Mouse (Mus musculus): ENCODE measurements around the gene Elk3. TPM values are rescaled to one million over a fixed set of nuclear protein-coding genes. Genes with fewer than 3 reads are reported as not detected.

The Elk3 gene
- polyA plus RNA-seq, 1 experiment from 2014 or later, result 14.2 TPM

DNA sequence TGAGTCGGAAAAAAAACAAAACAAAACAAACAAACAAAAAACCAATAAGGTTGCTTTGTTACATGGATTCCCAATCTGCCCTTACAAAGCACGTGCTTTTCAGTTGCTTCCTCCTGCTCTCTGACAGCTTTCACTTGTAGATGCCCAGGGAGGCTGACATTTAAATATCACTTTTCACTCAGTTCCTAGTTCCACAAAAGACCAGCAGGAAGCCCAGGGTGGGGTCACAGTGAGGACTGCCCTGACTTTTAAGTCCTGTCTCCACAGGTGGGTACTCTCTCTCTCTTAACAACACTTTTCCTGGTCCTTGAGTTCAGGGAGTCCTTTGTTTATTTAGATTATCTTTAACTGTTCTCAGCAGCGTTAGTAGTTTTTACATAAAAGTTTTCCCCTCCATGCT lies 68.7 kb downstream of the Elk3 start:
- no peak for ATAC-seq
- no peaks in the 10 kb centered on the region for H3K4me1 ChIP-seq (replicated peaks; ENCODE audit: control insufficient read depth, insufficient read depth, low read length)
- peaks cover 11% of the 10 kb centered on the region; the same call in 1 of the 2 replicates for H3K36me3 ChIP-seq (ENCODE audit: control insufficient read depth, insufficient read depth)
- no peaks in the 10 kb centered on the region for H3K27me3 ChIP-seq (replicated peaks; ENCODE audit: control insufficient read depth, insufficient read depth, low read length)
- no peak overlapping the region for H3K9ac ChIP-seq (ENCODE audit: low read depth, low read length)
- 31% methylated on average over 3 of the region's 3 CpGs for WGBS
- no peaks in the 10 kb centered on the region for H3K9me3 ChIP-seq (ENCODE audit: control insufficient read depth)
- no peak for TF ChIP-seq CTCF (IDR thresholded peaks at IDR 0.05; ENCODE audit: low read depth)
- no peak overlapping the region for H3K27ac ChIP-seq (ENCODE audit: low read depth, low read length)
- no peak overlapping the region for H3K4me2 ChIP-seq (replicated peaks; ENCODE audit: low read depth)
- no peak overlapping the region for H3K4me3 ChIP-seq (ENCODE audit: low read depth, low read length)

DNA sequence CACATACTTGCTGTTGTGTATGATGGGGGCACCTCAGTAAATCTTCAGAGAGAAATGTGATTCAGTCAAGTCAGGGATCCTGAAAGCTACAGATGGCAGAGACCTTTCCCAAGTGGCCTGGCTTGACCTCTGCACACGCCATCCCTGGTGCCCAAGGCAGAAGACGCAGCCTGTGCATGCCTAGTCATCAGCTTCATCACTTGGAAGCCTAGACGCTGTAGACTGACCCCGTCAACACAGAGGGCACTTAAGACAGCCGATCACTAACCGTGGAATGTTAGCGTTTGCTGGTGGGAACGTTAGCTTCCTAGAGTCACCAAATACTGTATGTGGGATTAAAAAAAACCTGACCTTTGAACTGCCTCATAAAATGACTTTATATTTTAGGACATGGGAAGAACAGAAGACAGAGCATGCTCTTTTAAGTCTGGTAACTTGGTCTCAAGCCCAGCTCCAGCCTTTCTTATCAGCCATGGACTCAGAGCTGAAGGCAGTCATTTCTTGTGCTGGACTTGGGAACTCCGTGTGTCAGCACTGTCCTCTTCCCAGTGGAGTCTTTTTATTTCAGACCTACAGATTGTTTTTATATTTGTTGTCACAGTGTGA lies 71.6 kb downstream of the Elk3 start:
- peaks cover 27% of the 10 kb centered on the region; the same call in 1 of the 2 replicates for H3K36me3 ChIP-seq (ENCODE audit: control insufficient read depth, insufficient read depth)
- no peaks in the 10 kb centered on the region for H3K9me3 ChIP-seq (ENCODE audit: control insufficient read depth)
- no peak overlapping the region for H3K27ac ChIP-seq (ENCODE audit: low read depth, low read length)
- no peak for TF ChIP-seq CTCF (IDR thresholded peaks at IDR 0.05; ENCODE audit: low read depth)
- no peak overlapping the region for H3K9ac ChIP-seq (ENCODE audit: low read depth, low read length)
- no peak overlapping the region for H3K4me3 ChIP-seq (ENCODE audit: low read depth, low read length)
- WGBS, result 74% methylated on average over 9 of the region's 9 CpGs
- H3K4me1 ChIP-seq (replicated peaks; ENCODE audit: control insufficient read depth, insufficient read depth, low read length), result no peaks in the 10 kb centered on the region
- ATAC-seq, result no peak
- no peaks in the 10 kb centered on the region for H3K27me3 ChIP-seq (replicated peaks; ENCODE audit: control insufficient read depth, insufficient read depth, low read length)
- no peak overlapping the region for H3K4me2 ChIP-seq (replicated peaks; ENCODE audit: low read depth)

DNA sequence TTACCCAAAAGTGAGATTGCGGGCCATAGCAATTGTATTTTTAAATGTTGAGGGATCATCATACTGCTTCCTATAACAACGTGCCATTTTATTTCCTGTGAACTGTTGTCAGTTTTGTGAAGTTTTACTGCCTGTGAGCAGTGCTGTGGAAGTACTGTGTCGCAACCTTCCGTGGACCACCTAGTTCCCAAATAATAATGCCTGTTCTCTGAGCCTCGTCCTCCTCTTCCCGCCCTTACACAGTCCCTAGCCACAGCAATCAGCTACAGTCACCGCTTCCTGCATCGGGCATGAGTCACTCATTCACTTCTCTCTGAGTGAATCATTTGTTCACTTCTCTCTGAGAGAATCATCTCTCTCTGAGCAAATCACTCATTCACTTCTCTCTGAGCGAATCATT lies 76.2 kb downstream of the Elk3 start:
- no peak overlapping the region for H3K4me3 ChIP-seq (ENCODE audit: low read depth, low read length)
- WGBS, result 88% methylated on average over 9 of the region's 9 CpGs

DNA sequence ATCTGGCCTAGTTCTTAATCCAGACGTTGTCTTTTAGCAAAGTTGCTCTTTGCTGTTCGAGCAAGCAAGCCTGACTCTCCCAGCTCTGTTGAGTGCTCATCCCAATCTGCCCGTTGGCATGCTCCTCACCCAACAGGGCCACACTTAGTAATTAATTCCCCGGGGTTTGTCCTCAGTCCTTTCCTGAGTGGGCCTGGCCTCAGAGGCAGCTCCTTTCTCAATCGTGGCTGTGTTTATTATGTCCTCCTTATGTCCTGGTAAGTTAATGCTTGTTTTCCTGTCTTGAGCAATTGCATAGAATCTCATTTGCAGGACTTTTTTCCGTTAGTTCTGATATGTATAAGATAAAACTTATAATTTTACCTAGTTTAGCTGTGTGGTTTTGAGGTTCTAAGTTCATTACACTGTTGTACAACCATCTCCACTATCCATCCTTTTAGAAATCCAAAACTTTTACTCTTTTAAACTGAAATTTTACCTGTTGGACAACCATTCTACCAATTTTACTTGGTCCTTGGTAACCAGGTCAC lies 77.2 kb downstream of the Elk3 start:
- no peaks in the 10 kb centered on the region for H3K27me3 ChIP-seq (replicated peaks; ENCODE audit: control insufficient read depth, insufficient read depth, low read length)
- no peaks in the 10 kb centered on the region for H3K4me1 ChIP-seq (replicated peaks; ENCODE audit: control insufficient read depth, insufficient read depth, low read length)
- no peaks in the 10 kb centered on the region for H3K9me3 ChIP-seq (ENCODE audit: control insufficient read depth)
- no peak overlapping the region for H3K4me3 ChIP-seq (ENCODE audit: low read depth, low read length)
- no peak for ATAC-seq
- H3K36me3 ChIP-seq (ENCODE audit: control insufficient read depth, insufficient read depth), result peaks cover 38% of the 10 kb centered on the region; the same call in 1 of the 2 replicates
- no peak for TF ChIP-seq CTCF (IDR thresholded peaks at IDR 0.05; ENCODE audit: low read depth)
- no peak overlapping the region for H3K27ac ChIP-seq (ENCODE audit: low read depth, low read length)
- WGBS, result 87% methylated on average over 6 of the region's 6 CpGs
- H3K4me2 ChIP-seq (replicated peaks; ENCODE audit: low read depth), result no peak overlapping the region
- H3K9ac ChIP-seq (ENCODE audit: low read depth, low read length), result no peak overlapping the region

More for the DNA sequence above, 76.2 kb downstream of the Elk3 start:
- Histone ChIP-seq H3K27me3 (replicated peaks; ENCODE audit: control insufficient read depth, insufficient read depth, low read length) (no peaks in the 10 kb centered on the region), H3K4me2 (replicated peaks; ENCODE audit: low read depth) (no peak overlapping the region), H3K27ac (ENCODE audit: low read depth, low read length) (no peak overlapping the region), H3K9ac (ENCODE audit: low read depth, low read length) (no peak overlapping the region), H3K9me3 (ENCODE audit: control insufficient read depth) (no peaks in the 10 kb centered on the region), H3K36me3 (ENCODE audit: control insufficient read depth, insufficient read depth) (peaks cover 43% of the 10 kb centered on the region; the same call in 1 of the 2 replicates), H3K4me1 (replicated peaks; ENCODE audit: control insufficient read depth, insufficient read depth, low read length) (no peaks in the 10 kb centered on the region)
- no peak for ATAC-seq
- TF ChIP-seq CTCF (IDR thresholded peaks at IDR 0.05; ENCODE audit: low read depth), result no peak

DNA sequence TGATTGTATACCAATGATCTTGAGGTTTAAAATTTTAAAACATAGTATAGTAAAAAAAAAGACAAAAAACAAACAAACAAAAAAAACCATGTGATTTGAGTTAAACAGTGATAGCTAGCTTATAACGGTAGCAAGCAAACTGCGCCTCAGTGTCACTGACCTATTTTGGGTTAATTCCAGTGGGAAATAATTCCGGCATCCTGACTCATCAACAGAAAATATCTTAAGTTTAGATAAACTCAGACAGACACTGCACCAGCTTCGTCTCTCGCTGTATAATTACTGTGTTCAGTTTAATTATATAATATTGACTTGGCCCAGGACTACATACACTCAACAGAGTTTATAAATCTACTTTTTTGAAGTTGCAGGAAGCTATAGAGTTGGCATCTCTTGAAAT lies 79.0 kb downstream of the Elk3 start:
- Histone ChIP-seq H3K9me3 (ENCODE audit: control insufficient read depth) (no peaks in the 10 kb centered on the region), H3K27me3 (replicated peaks; ENCODE audit: control insufficient read depth, insufficient read depth, low read length) (no peaks in the 10 kb centered on the region), H3K9ac (ENCODE audit: low read depth, low read length) (no peak overlapping the region), H3K4me3 (ENCODE audit: low read depth, low read length) (no peak overlapping the region), H3K36me3 (ENCODE audit: control insufficient read depth, insufficient read depth) (peaks cover 29% of the 10 kb centered on the region; the same call in 1 of the 2 replicates), H3K4me1 (replicated peaks; ENCODE audit: control insufficient read depth, insufficient read depth, low read length) (no peaks in the 10 kb centered on the region), H3K4me2 (replicated peaks; ENCODE audit: low read depth) (no peak overlapping the region), H3K27ac (ENCODE audit: low read depth, low read length) (no peak overlapping the region)
- 79% methylated on average over 5 of the region's 5 CpGs for WGBS
- ATAC-seq, result no peak
- no peak for TF ChIP-seq CTCF (IDR thresholded peaks at IDR 0.05; ENCODE audit: low read depth)

DNA sequence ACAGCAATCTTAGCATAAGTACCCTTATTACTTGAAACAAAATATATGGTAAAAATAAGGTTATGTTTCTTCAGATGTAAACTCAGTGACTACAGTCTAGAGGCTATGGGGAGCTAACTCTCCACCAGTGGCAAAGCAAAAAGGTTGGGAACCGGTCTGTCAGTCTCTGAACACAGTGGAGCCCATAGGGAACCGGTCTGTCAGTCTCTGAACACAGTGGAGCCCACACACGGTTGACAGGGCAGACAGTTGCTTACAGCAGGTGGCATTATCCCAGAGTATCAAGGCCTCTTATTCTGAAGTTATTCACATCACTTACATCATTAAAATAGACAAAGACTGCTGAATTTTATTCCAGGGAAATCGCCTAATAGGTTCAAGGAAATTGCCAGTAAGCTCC lies 79.4 kb downstream of the Elk3 start:
- Histone ChIP-seq H3K9me3 (ENCODE audit: control insufficient read depth) (no peaks in the 10 kb centered on the region), H3K27ac (ENCODE audit: low read depth, low read length) (no peak overlapping the region), H3K27me3 (replicated peaks; ENCODE audit: control insufficient read depth, insufficient read depth, low read length) (no peaks in the 10 kb centered on the region), H3K36me3 (ENCODE audit: control insufficient read depth, insufficient read depth) (peaks cover 32% of the 10 kb centered on the region; the same call in 1 of the 2 replicates), H3K9ac (ENCODE audit: low read depth, low read length) (no peak overlapping the region), H3K4me1 (replicated peaks; ENCODE audit: control insufficient read depth, insufficient read depth, low read length) (no peaks in the 10 kb centered on the region), H3K4me3 (ENCODE audit: low read depth, low read length) (no peak overlapping the region), H3K4me2 (replicated peaks; ENCODE audit: low read depth) (no peak overlapping the region)
- ATAC-seq, result no peak
- no peak for TF ChIP-seq CTCF (IDR thresholded peaks at IDR 0.05; ENCODE audit: low read depth)
- 86% methylated on average over 4 of the region's 4 CpGs for WGBS
